Mouse (Mus musculus): ENCODE measurements around the gene Aig1. TPM values are rescaled to one million over a fixed set of nuclear protein-coding genes. Genes with fewer than 3 reads are reported as not detected.

Aig1 gene
- polyA plus RNA-seq, 1 experiment from 2014 or later, result 22.6 TPM

DNA sequence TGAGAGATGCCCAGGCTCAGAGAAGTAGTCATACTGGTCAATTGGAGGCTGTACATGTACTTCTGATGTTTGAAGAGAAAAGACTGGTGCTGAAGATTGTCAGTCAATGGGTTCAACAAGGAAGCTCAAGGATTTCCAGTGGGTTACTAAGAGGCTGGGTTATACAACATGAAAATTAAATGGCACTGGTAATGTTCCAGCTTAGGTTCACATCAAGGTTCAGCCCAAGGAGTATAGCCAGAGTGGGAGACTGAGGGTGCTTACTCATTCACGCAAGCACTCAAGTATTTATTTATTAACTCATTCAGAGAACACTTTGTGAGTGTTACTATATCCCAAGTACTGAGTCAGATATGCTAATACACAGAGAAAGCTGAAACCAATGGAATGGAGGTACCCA is 79.2 kb downstream of the Aig1 start:
- ATAC-seq (replicated peaks; ENCODE audit: insufficient number of reproducible peaks, low FRiP score, low TSS enrichment, low read depth), result no peak
- DNase-seq (ENCODE audit: low spot score), result no peak
- Histone ChIP-seq H3K36me3 (replicated peaks; ENCODE audit: control insufficient read depth, insufficient read depth, low read depth, low read length) (no peaks in the 10 kb centered on the region), H3K4me3 (ENCODE audit: low read depth, low read length) (no peak overlapping the region), H3K9ac (replicated peaks; ENCODE audit: low read length) (no peak overlapping the region), H3K4me1 (ENCODE audit: control insufficient read depth, insufficient read depth, low read length) (no peaks in the 10 kb centered on the region), H3K4me2 (ENCODE audit: low read depth, low read length) (no peak overlapping the region), H3K9me3 (replicated peaks; ENCODE audit: control insufficient read depth, low read length) (no peaks in the 10 kb centered on the region), H3K27ac (replicated peaks; ENCODE audit: low read depth, low read length) (no peak overlapping the region), H3K27me3 (ENCODE audit: control insufficient read depth, insufficient read depth, low read length) (no peaks in the 10 kb centered on the region)
- WGBS, result 91% methylated on average over 1 of the region's 1 CpGs

DNA sequence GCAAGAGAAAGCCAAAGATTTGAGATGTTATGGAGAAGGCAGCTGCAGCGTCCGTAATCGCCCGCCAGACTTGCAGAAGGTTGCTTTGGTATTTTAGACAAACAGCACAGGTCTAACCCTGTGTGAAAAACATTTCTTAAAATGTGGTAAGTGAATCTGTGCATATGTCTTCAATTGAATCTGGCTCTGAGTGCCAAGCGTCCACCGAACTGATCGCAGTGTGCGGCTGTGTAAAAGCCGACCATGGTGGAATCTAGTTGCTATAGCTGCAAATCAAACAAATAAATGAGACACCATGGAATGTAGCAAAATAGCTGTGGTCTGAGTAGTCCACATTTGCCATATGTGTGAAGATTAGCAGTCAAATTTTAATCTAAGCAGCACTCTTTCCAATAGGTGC is 80.7 kb downstream of the Aig1 start:
- Histone ChIP-seq H3K27me3 (ENCODE audit: control insufficient read depth, insufficient read depth, low read length) (no peaks in the 10 kb centered on the region), H3K4me2 (ENCODE audit: low read depth, low read length) (no peak overlapping the region), H3K9ac (replicated peaks; ENCODE audit: low read length) (no peak overlapping the region), H3K27ac (replicated peaks; ENCODE audit: low read depth, low read length) (no peak overlapping the region), H3K4me1 (ENCODE audit: control insufficient read depth, insufficient read depth, low read length) (no peaks in the 10 kb centered on the region), H3K9me3 (replicated peaks; ENCODE audit: control insufficient read depth, low read length) (no peaks in the 10 kb centered on the region), H3K36me3 (replicated peaks; ENCODE audit: control insufficient read depth, insufficient read depth, low read depth, low read length) (no peaks in the 10 kb centered on the region), H3K4me3 (ENCODE audit: low read depth, low read length) (no peak overlapping the region)
- DNase-seq (ENCODE audit: low spot score), result no peak
- no peak for ATAC-seq (replicated peaks; ENCODE audit: insufficient number of reproducible peaks, low FRiP score, low TSS enrichment, low read depth)
- 86% methylated on average over 9 of the region's 9 CpGs for WGBS

DNA sequence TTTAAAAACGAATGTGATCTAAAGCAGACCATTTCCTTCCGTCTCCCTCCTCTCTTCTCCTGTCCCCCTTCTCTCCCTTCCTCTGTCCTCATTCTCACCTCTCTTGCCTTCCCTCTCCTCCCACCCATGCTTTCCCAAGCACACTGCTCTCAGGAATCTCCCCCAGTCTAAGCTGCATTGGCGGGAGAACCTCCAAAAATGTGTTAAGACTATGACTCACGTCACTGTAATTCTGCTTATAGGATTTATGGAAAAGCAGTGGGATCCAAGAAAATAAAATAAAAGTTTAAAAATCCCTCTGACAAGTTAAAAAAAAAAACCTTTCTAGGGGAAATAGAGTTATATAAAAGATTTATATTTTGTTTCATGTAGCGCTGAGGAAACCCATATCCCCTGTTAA is 86.0 kb downstream of the Aig1 start:
- H3K4me2 ChIP-seq (ENCODE audit: low read depth, low read length), result no peak overlapping the region
- no peaks in the 10 kb centered on the region for H3K4me1 ChIP-seq (ENCODE audit: control insufficient read depth, insufficient read depth, low read length)
- no peaks in the 10 kb centered on the region for H3K36me3 ChIP-seq (replicated peaks; ENCODE audit: control insufficient read depth, insufficient read depth, low read depth, low read length)
- WGBS, result 87% methylated on average over 5 of the region's 5 CpGs
- ATAC-seq (replicated peaks; ENCODE audit: insufficient number of reproducible peaks, low FRiP score, low TSS enrichment, low read depth) (no peak), DNase-seq (ENCODE audit: low spot score) (no peak)
- H3K27me3 ChIP-seq (ENCODE audit: control insufficient read depth, insufficient read depth, low read length), result no peaks in the 10 kb centered on the region
- no peak overlapping the region for H3K27ac ChIP-seq (replicated peaks; ENCODE audit: low read depth, low read length)
- H3K9ac ChIP-seq (replicated peaks; ENCODE audit: low read length), result no peak overlapping the region
- no peaks in the 10 kb centered on the region for H3K9me3 ChIP-seq (replicated peaks; ENCODE audit: control insufficient read depth, low read length)
- no peak overlapping the region for H3K4me3 ChIP-seq (ENCODE audit: low read depth, low read length)

DNA sequence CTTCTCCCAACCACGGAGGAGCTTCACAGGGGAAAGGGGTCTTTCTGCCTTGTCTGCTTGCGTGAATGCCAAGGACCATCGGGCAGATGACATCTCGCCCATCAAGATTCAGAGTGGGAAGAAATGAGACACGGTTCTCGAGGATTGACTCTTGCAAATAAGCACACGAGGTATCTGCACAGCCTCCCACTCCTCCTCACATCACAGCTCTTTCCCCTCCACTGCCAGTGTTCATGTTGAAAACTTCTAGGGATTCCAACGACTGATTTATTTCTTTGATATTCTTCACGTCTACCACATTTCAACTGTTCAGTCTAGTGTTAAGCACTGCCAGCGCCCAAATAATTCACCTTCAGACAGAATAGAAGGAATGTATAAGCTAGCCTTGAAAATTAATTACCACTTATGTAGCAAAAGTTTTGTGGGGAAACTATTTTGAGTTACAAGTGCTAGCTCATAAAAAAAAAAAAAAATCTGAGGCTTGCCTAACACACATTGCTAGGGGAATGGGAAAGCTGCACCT is 86.5 kb downstream of the Aig1 start:
- Histone ChIP-seq H3K36me3 (replicated peaks; ENCODE audit: control insufficient read depth, insufficient read depth, low read depth, low read length) (no peaks in the 10 kb centered on the region), H3K4me1 (ENCODE audit: control insufficient read depth, insufficient read depth, low read length) (no peaks in the 10 kb centered on the region), H3K27ac (replicated peaks; ENCODE audit: low read depth, low read length) (no peak overlapping the region), H3K27me3 (ENCODE audit: control insufficient read depth, insufficient read depth, low read length) (no peaks in the 10 kb centered on the region), H3K9me3 (replicated peaks; ENCODE audit: control insufficient read depth, low read length) (no peaks in the 10 kb centered on the region), H3K4me3 (ENCODE audit: low read depth, low read length) (no peak overlapping the region), H3K9ac (replicated peaks; ENCODE audit: low read length) (no peak overlapping the region), H3K4me2 (ENCODE audit: low read depth, low read length) (no peak overlapping the region)
- ATAC-seq (replicated peaks; ENCODE audit: insufficient number of reproducible peaks, low FRiP score, low TSS enrichment, low read depth), result no peak
- no peak for DNase-seq (ENCODE audit: low spot score)
- 90% methylated on average over 10 of the region's 10 CpGs for WGBS

DNA sequence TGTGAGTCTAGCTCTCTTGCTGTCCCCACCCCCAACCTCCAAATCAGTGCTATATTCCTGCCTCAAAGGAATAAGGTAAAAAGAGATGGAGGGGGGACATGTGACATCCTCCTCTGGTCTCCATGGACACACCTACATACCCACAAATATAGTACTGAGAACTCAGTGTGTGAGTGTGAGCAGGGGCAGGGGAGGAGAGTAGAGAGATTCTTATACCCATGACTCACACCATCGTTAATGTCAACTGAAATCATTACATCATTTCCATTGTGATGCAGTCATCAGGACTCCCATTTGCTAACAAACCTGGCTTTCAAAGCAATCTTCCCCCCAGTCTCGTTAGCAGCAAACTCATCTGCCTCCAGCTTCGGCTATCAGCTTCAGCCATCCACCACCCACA is 92.8 kb downstream of the Aig1 start:
- Histone ChIP-seq H3K9ac (replicated peaks; ENCODE audit: low read length) (no peak overlapping the region), H3K4me1 (ENCODE audit: control insufficient read depth, insufficient read depth, low read length) (no peaks in the 10 kb centered on the region), H3K27ac (replicated peaks; ENCODE audit: low read depth, low read length) (no peak overlapping the region), H3K4me2 (ENCODE audit: low read depth, low read length) (no peak overlapping the region), H3K27me3 (ENCODE audit: control insufficient read depth, insufficient read depth, low read length) (no peaks in the 10 kb centered on the region), H3K4me3 (ENCODE audit: low read depth, low read length) (no peak overlapping the region), H3K36me3 (replicated peaks; ENCODE audit: control insufficient read depth, insufficient read depth, low read depth, low read length) (no peaks in the 10 kb centered on the region), H3K9me3 (replicated peaks; ENCODE audit: control insufficient read depth, low read length) (no peaks in the 10 kb centered on the region)
- DNase-seq (ENCODE audit: low spot score), result no peak
- no peak for ATAC-seq (replicated peaks; ENCODE audit: insufficient number of reproducible peaks, low FRiP score, low TSS enrichment, low read depth)
- 80% methylated on average over 3 of the region's 3 CpGs for WGBS

DNA sequence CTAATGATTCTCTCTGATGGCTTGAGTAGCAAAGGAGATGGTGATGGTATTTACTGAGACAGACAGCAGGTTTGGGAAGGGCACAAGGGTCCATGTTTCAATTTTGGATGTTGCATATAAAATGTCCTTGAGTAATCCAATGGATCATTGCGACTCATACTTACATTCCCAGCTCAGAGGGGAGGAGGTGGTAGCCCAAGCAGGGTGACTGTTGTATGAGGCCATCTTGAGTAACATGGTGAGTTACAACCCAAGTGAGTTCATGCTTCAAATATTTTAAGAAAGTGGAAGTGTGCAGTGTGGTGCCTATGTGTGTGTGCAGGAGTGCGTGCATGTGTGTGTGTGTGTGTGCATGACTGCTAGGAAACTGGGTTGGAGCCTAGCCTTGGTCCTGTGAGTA is 93.4 kb downstream of the Aig1 start:
- Histone ChIP-seq H3K27me3 (ENCODE audit: control insufficient read depth, insufficient read depth, low read length) (no peaks in the 10 kb centered on the region), H3K4me2 (ENCODE audit: low read depth, low read length) (no peak overlapping the region), H3K4me1 (ENCODE audit: control insufficient read depth, insufficient read depth, low read length) (no peaks in the 10 kb centered on the region), H3K36me3 (replicated peaks; ENCODE audit: control insufficient read depth, insufficient read depth, low read depth, low read length) (no peaks in the 10 kb centered on the region), H3K27ac (replicated peaks; ENCODE audit: low read depth, low read length) (no peak overlapping the region), H3K9ac (replicated peaks; ENCODE audit: low read length) (no peak overlapping the region), H3K9me3 (replicated peaks; ENCODE audit: control insufficient read depth, low read length) (no peaks in the 10 kb centered on the region), H3K4me3 (ENCODE audit: low read depth, low read length) (no peak overlapping the region)
- ATAC-seq (replicated peaks; ENCODE audit: insufficient number of reproducible peaks, low FRiP score, low TSS enrichment, low read depth), result no peak
- no peak for DNase-seq (ENCODE audit: low spot score)
- WGBS, result 97% methylated on average over 2 of the region's 2 CpGs

DNA sequence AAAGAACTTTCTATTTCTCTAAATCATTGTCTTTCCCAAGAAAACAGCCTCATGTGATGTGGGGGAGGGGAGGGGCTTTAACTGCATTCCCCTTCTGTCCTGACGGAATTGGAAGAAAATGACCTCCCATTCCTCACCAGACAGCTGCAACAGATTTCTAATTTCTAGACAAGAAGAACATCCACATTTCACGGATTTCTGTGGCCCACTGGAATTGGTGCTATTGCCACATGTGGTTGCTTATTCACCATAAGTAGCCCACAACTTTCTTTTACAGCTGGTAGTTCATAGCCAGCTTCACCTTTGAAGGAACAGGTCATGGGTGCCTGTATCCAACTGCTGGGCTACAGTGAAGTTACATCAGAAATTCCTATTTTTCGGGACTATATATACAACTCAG is 93.9 kb downstream of the Aig1 start:
- Histone ChIP-seq H3K36me3 (replicated peaks; ENCODE audit: control insufficient read depth, insufficient read depth, low read depth, low read length) (no peaks in the 10 kb centered on the region), H3K27me3 (ENCODE audit: control insufficient read depth, insufficient read depth, low read length) (no peaks in the 10 kb centered on the region), H3K9me3 (replicated peaks; ENCODE audit: control insufficient read depth, low read length) (no peaks in the 10 kb centered on the region), H3K4me3 (ENCODE audit: low read depth, low read length) (no peak overlapping the region), H3K27ac (replicated peaks; ENCODE audit: low read depth, low read length) (no peak overlapping the region), H3K9ac (replicated peaks; ENCODE audit: low read length) (no peak overlapping the region), H3K4me2 (ENCODE audit: low read depth, low read length) (no peak overlapping the region), H3K4me1 (ENCODE audit: control insufficient read depth, insufficient read depth, low read length) (no peaks in the 10 kb centered on the region)
- no peak for DNase-seq (ENCODE audit: low spot score)
- no peak for ATAC-seq (replicated peaks; ENCODE audit: insufficient number of reproducible peaks, low FRiP score, low TSS enrichment, low read depth)
- 83% methylated on average over 3 of the region's 3 CpGs for WGBS

DNA sequence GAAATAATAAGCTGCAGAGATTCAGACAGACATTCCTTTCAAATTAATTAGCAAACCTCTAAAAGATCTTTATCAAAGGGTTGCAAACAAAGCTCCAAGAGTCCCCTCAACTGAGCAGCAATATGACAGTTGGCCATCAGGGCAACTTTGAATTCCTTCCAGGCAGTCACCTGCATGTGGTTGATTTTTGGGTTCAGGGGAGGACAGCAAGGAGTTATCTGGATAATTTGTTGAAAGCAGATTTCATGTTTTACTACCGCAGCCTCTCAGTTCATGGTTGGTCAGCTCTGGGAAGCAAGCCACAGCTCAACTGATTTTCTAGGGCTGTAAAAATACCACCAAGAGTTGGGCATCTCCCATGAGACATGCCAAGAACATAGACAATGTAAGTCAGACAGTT is 98.1 kb downstream of the Aig1 start:
- H3K27me3 ChIP-seq (ENCODE audit: control insufficient read depth, insufficient read depth, low read length), result no peaks in the 10 kb centered on the region
- DNase-seq (ENCODE audit: low spot score) (no peak), ATAC-seq (replicated peaks; ENCODE audit: insufficient number of reproducible peaks, low FRiP score, low TSS enrichment, low read depth) (no peak)
- no peaks in the 10 kb centered on the region for H3K9me3 ChIP-seq (replicated peaks; ENCODE audit: control insufficient read depth, low read length)
- H3K4me1 ChIP-seq (ENCODE audit: control insufficient read depth, insufficient read depth, low read length), result no peaks in the 10 kb centered on the region
- H3K4me3 ChIP-seq (ENCODE audit: low read depth, low read length), result no peak overlapping the region
- H3K27ac ChIP-seq (replicated peaks; ENCODE audit: low read depth, low read length), result no peak overlapping the region
- H3K9ac ChIP-seq (replicated peaks; ENCODE audit: low read length), result no peak overlapping the region
- WGBS, result 93% methylated on average over 1 of the region's 1 CpGs
- no peaks in the 10 kb centered on the region for H3K36me3 ChIP-seq (replicated peaks; ENCODE audit: control insufficient read depth, insufficient read depth, low read depth, low read length)
- H3K4me2 ChIP-seq (ENCODE audit: low read depth, low read length), result no peak overlapping the region
